Mouse (Mus musculus): ENCODE results near the gene Hamp.

GRCm38 (mm10) chr7:30964366-30964765 is 20.5 kb upstream of the Hamp start:
- TF ChIP-seq CTCF (IDR thresholded peaks at IDR 0.05; ENCODE audit: extremely low read depth, insufficient read depth, insufficient read length, insufficient replicate concordance) (no peak), POLR2A (IDR thresholded peaks at IDR 0.05; ENCODE audit: low read depth, low read length) (no peak)

Measured in spleen, adult 2 months (tissue).